Mouse (Mus musculus) testis, adult 2 months (tissue): ENCODE data around the gene Gzmg.
"Not testable (repeated sequence)": the region's sequence is repeated elsewhere in the genome, so short reads cannot be mapped to it uniquely, and the experiment has no call there.

Experiments
- CTCF ChIP-seq: fragments of 200-500 bp; IDR thresholded peaks from 2 replicates; pipeline ENCODE4 v1.5.1; 2012; ENCODE audit warnings: low read depth, mild to moderate bottlenecking, inconsistent platforms, low read length, moderate library complexity; ENCODE audit not compliant: control insufficient read depth, insufficient read depth, insufficient replicate concordance
- POLR2A ChIP-seq: fragments of 200-500 bp; IDR thresholded peaks from 2 replicates; pipeline ENCODE4 v1.6.1; 2012; ENCODE audit warnings: low read depth, mild to moderate bottlenecking, inconsistent platforms, low read length, moderate library complexity; ENCODE audit not compliant: control insufficient read depth

DNA sequence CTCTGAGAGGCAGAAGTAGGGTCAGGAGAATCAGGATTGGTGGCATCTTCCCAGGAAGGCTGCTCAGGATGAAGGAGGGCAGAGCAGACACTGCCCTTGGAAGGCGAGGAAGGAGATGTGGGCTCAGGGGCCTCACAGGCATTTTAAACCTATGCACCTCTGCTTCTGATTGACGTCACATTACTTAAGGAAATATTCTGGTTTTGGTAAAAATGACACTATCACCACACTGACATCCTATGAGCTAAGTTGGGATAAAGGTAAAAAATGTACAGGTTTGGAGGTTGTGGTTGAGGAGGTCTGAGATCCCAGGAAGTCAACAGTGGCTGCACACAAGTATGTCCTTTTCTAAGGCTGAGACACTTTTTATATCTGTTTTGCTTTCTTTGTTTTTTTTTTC is at the start of gene Gzmg:
- TF ChIP-seq CTCF, POLR2A: not testable (repeated sequence)
